Mouse (Mus musculus) limb, embryonic 14.5 days (tissue): ENCODE measurements around the gene Olfr1358. TPM values are rescaled to one million over a fixed set of nuclear protein-coding genes. Genes with fewer than 3 reads are reported as not detected.
"Not testable (repeated sequence)": the region's sequence is repeated elsewhere in the genome, so short reads cannot be mapped to it uniquely, and the experiment has no call there.

ENCODE experiments used
- ATAC-seq: fragments of 200-750 bp; cut with Nextera tagmentation; 2 replicates; pipeline ENCODE4 v1.8.0; 2017; ENCODE audit warnings: low read depth, moderate number of reproducible peaks, moderate TSS enrichment; ENCODE audit not compliant: low FRiP score
- DNase-seq: peaks from one replicate; pipeline ENCODE4 v3.0.0-alpha.2; 2015; ENCODE audit warnings: low spot score
- H3K27ac ChIP-seq: fragments of 300-500 bp; sonication (generic); replicated peaks from 2 replicates; pipeline ENCODE4 v1.5.1; 2014; ENCODE audit warnings: low read depth, mild to moderate bottlenecking, low read length, moderate library complexity, mixed read lengths
- H3K27me3 ChIP-seq: fragments of 300-500 bp; sonication (generic); 2 replicates; pipeline ENCODE4 v1.6.1; 2014; ENCODE audit warnings: low read length, mixed read lengths; ENCODE audit not compliant: control insufficient read depth, insufficient read depth
- H3K36me3 ChIP-seq: fragments of 300-500 bp; sonication (generic); 2 replicates; pipeline ENCODE4 v1.6.1; 2014; ENCODE audit warnings: mild to moderate bottlenecking, low read length, moderate library complexity, mixed read lengths; ENCODE audit not compliant: control insufficient read depth, insufficient read depth
- H3K4me1 ChIP-seq: fragments of 300-500 bp; sonication (generic); 2 replicates; pipeline ENCODE4 v1.6.1; 2014; ENCODE audit warnings: antibody characterized with exemption, low read length, mixed read lengths; ENCODE audit not compliant: control insufficient read depth, insufficient read depth
- H3K4me2 ChIP-seq: fragments of 300-500 bp; sonication (generic); replicated peaks from 2 replicates; pipeline ENCODE4 v1.6.1; 2014; ENCODE audit warnings: low read depth, mild to moderate bottlenecking, low read length, moderate library complexity; ENCODE audit not compliant: severe bottlenecking
- H3K4me3 ChIP-seq: fragments of 300-500 bp; sonication (generic); replicated peaks from 2 replicates; pipeline ENCODE4 v1.5.1; 2014; ENCODE audit warnings: low read length
- H3K9ac ChIP-seq: fragments of 300-500 bp; sonication (generic); 2 replicates; pipeline ENCODE4 v1.6.1; 2014; ENCODE audit warnings: mild to moderate bottlenecking, low read depth, low read length, moderate library complexity; ENCODE audit not compliant: severe bottlenecking
- H3K9me3 ChIP-seq: fragments of 300-500 bp; sonication (generic); 2 replicates; pipeline ENCODE4 v1.6.1; 2016; ENCODE audit warnings: low read length; ENCODE audit not compliant: control insufficient read depth
- POLR2A ChIP-seq: fragments of 200-500 bp; IDR thresholded peaks from 2 replicates; pipeline ENCODE4 v1.8.0; 2012; ENCODE audit warnings: inconsistent platforms, mild to moderate bottlenecking, moderate library complexity, borderline replicate concordance; ENCODE audit not compliant: insufficient read depth, insufficient read length; ENCODE audit errors: extremely low read depth
- WGBS: fragments of 180-500 bp; shearing (Covaris S2); extraction: QIAGEN DNeasy Blood & Tissue Kit; methylation state at CpG from one replicate; pipeline ENCODE4 v1.1.7; 2014; 5-methylcytosine and 5-hydroxymethylcytosine counted together
- polyA plus RNA-seq, 2 experiments: library from polyadenylated mRNA; depleted of rRNA in 1 of 2; stranded (reverse) in 1 of 2; unstranded in 1 of 2; fragments of >200 nt; fragmentation: Nextera tagmentation in 1 of 2; extraction: Ambion mirVana in 1 of 2; gene quantifications; 2 replicates each; pipeline versions ENCODE4 v1.2.1 to v1.2.3; 2012 to 2014

The Olfr1358 gene
- polyA plus RNA-seq, 2 experiments, result not detected

GRCm38 (mm10) chr10:78486871-78487270 lies 30.4 kb upstream of the Olfr1358 start:
- Histone ChIP-seq H3K9ac (no peak overlapping the region), H3K27me3 (peaks cover 6% of the 10 kb centered on the region; the same call in 1 of the 2 replicates), H3K27ac (no peak overlapping the region), H3K9me3 (no peaks in the 10 kb centered on the region), H3K4me3 (no peak overlapping the region), H3K36me3 (no peaks in the 10 kb centered on the region), H3K4me1 (no peaks in the 10 kb centered on the region), H3K4me2 (no peak overlapping the region)
- 71% methylated on average over 5 of the region's 5 CpGs for WGBS
- ATAC-seq (no peak), DNase-seq (no peak)
- TF ChIP-seq POLR2A, result no peak

GRCm38 (mm10) chr10:78487431-78488086 lies 29.7 kb upstream of the Olfr1358 start:
- DNase-seq (peak; percentile 69), ATAC-seq (peak; percentile 77; the same call in 1 of the 2 replicates)
- peaks cover 6% of the 10 kb centered on the region; the same call in 1 of the 2 replicates for H3K27me3 ChIP-seq
- H3K9ac ChIP-seq, result peak overlapping the region; percentile 36; the same call in 1 of the 2 replicates
- 8% methylated on average over 26 of the region's 26 CpGs for WGBS
- TF ChIP-seq POLR2A, result no peak
- peak overlapping the region; percentile 25 for H3K4me3 ChIP-seq
- H3K27ac ChIP-seq, result no peak overlapping the region
- no peaks in the 10 kb centered on the region for H3K4me1 ChIP-seq
- peak overlapping the region; percentile 51 for H3K4me2 ChIP-seq
- no peaks in the 10 kb centered on the region for H3K9me3 ChIP-seq
- H3K36me3 ChIP-seq, result no peaks in the 10 kb centered on the region

- Histone ChIP-seq H3K4me2 (no peak overlapping the region), H3K4me1 (no peaks in the 10 kb centered on the region), H3K9ac (no peak overlapping the region), H3K27me3 (no peaks in the 10 kb centered on the region), H3K36me3 (no peaks in the 10 kb centered on the region), H3K4me3 (no peak overlapping the region), H3K27ac (no peak overlapping the region), H3K9me3 (no peaks in the 10 kb centered on the region)
- DNase-seq, result no peak
- 78% methylated on average over 6 of the region's 6 CpGs for WGBS
- no peak for TF ChIP-seq POLR2A
- ATAC-seq, result no peak
Measured at GRCm38 (mm10) chr10:78502986-78503733, 14.1 kb upstream of the Olfr1358 start.

DNA sequence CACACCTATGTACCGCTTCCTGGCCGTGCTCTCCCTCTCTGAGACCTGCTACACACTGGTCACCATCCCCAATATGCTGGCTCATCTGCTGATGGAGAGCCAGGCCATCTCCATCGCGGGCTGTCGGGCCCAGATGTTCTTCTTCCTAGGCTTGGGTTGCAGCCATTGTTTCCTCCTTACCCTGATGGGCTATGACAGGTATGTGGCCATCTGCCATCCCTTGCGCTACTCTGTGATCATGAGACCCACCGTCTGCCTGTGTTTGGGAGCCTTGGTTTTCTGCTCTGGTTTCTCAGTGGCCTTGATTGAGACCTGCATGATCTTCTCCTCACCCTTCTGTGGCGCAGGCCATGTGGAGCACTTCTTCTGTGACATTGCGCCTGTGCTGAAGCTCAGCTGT lies 2.6 kb downstream of the Olfr1358 start:
- H3K4me2 ChIP-seq, result no peak overlapping the region
- TF ChIP-seq POLR2A, result no peak
- WGBS, result 89% methylated on average over 9 of the region's 9 CpGs
- no peaks in the 10 kb centered on the region for H3K9me3 ChIP-seq
- ATAC-seq, result no peak
- H3K27me3 ChIP-seq, result no peaks in the 10 kb centered on the region
- no peak overlapping the region for H3K4me3 ChIP-seq
- no peaks in the 10 kb centered on the region for H3K36me3 ChIP-seq
- DNase-seq, result no peak
- no peaks in the 10 kb centered on the region for H3K4me1 ChIP-seq
- no peak overlapping the region for H3K9ac ChIP-seq
- H3K27ac ChIP-seq, result no peak overlapping the region

GRCm38 (mm10) chr10:78520260-78521005 lies 3.2 kb downstream of the Olfr1358 start:
- Histone ChIP-seq H3K4me1 (no peaks in the 10 kb centered on the region), H3K4me3 (no peak overlapping the region), H3K36me3 (no peaks in the 10 kb centered on the region), H3K9me3 (no peaks in the 10 kb centered on the region), H3K9ac (no peak overlapping the region), H3K4me2 (no peak overlapping the region), H3K27me3 (no peaks in the 10 kb centered on the region), H3K27ac (no peak overlapping the region)
- ATAC-seq (no peak), DNase-seq (no peak)
- WGBS, result 56% methylated on average over 17 of the region's 17 CpGs
- no peak for TF ChIP-seq POLR2A

- not testable (repeated sequence) for ATAC-seq, H3K27me3 ChIP-seq, H3K4me2 ChIP-seq, H3K9ac ChIP-seq, H3K36me3 ChIP-seq, H3K27ac ChIP-seq, H3K4me3 ChIP-seq, H3K9me3 ChIP-seq, H3K4me1 ChIP-seq, DNase-seq
- 45% methylated on average over 3 of the region's 3 CpGs for WGBS
Measured at GRCm38 (mm10) chr10:78525071-78525470, 7.8 kb downstream of the Olfr1358 start.
